Mouse (Mus musculus): ENCODE measurements around the gene Mrpl45. TPM values are rescaled to one million over a fixed set of nuclear protein-coding genes. Genes with fewer than 3 reads are reported as not detected.
"Not testable (repeated sequence)": the region's sequence is repeated elsewhere in the genome, so short reads cannot be mapped to it uniquely, and the experiment has no call there.

Gene Mrpl45
- 25.4 and 26.1 TPM in 2 replicates for polyA plus RNA-seq (2012; rRNA removed)

DNA sequence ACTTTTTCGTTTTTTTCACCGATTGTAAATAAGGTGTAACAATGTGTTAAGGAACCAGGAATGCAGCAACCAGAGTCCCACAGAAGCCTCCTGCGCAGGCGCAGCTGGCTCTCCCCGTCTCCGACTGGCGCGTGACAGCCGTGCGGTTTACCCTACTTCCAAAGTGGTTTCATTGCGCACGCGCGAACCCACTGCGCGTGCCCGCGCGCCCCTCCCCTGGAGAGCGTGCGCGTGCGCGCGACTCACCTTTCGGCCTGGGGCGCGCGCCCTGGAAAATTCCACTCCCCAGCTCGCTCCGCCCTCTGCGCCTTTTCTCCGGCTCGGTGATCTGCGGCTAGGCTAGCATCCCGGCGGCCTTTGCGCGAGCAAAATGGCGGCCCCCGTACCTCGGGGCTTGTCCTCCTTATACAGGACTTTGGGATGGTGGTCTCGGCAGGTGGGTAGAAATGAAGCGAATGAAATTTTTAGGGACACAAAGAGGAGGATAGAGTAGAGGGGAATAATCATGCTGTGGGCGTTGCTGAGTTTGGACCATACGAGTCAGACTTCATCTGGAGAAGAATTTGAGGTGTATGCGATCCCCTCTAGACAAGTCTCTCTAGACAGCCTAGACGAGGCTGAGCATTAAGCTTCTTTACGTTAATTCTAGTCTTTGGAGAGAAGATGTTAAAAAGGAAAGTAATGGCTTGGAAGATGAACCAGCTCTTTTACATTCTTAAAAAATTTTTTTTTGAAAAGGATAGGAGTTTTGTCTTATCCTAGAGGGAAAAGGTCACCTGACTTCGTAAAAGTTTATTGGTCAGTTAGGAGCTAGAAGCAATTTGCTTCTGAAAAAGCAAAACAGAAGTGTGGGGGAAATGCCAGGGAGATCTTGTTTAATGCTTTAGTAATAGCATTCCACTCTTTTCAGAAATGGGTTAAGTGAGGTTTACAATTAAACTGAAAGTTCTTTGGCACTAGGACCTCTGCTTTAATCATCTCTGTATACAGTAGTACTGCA is at the start of gene Mrpl45:
Gene Mrpl45, plus strand, starts transcription at position 213 of the 1,000 bp plus-strand sequence.
- TF ChIP-seq CTCF (IDR thresholded peaks at IDR 0.05; ENCODE audit: borderline replicate concordance, extremely low read depth, insufficient read depth, insufficient read length), result no peak
- peak; percentile 44; the same call in 1 of the 2 replicates for TF ChIP-seq POLR2A (IDR thresholded peaks at IDR 0.05; ENCODE audit: borderline replicate concordance, extremely low read depth, insufficient read depth, insufficient read length, poor library complexity, severe bottlenecking)
- peak; percentile 99 for DNase-seq (ENCODE audit: low read depth)

DNA sequence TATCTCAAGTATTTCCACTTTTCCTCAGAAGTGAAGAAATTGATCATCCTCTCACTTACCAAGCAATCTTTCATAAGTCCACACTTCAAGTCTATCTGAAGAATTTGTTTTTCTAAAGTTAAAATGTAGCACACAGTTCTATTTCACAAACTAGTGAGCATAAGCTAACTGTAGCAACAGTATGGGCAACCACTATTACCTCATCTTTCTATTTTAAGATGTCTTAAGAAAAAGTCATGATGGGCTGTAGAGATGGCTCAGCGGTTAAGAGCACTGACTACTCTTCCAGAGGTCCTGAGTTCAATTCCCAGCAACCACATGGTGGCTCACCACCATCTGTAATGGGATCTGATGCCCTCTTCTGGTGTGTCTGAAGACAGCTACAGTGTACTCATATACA is 49.0 kb upstream of the Mrpl45 start:
- not testable (repeated sequence) for DNase-seq (ENCODE audit: low read depth)

DNA sequence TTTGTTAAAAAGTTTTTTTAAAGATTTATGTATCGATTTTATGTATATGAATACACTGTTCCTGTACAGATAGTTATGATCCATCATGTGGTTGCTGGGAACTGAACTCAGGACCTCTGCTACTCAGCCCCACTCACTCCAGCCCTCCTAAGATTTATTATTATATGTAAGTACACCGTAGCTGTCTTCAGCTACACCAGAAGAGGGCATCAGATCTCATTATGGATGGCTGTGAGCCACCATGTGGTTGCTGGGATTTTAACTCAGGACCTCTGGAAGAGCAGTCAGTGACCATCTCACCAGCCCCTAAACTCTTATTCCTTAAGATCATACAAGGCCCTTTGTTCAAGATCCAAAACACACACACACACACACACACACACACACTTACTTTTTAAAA is 45.5 kb upstream of the Mrpl45 start:
- DNase-seq (ENCODE audit: low read depth), result not testable (repeated sequence)

DNA sequence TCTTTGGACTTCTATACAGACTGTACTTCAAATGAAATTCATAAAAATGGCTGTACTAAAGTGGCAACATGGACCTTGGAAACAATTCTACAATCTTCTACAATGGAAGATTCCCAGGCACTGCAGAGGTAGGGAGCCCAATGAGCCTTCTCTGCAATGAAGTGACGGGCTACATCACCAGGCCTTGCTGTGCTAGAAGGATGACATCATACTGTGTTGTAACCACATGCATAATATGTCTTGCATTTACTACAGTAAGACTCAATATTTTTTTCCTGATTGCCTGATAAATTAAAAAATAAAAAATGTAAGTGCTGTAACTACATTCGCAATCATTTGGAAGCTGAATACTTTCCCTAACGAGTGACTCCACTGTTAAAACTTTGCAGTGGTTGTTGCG is 42.7 kb upstream of the Mrpl45 start:
- TF ChIP-seq CTCF (IDR thresholded peaks at IDR 0.05; ENCODE audit: borderline replicate concordance, extremely low read depth, insufficient read depth, insufficient read length), result no peak
- no peak for TF ChIP-seq POLR2A (IDR thresholded peaks at IDR 0.05; ENCODE audit: borderline replicate concordance, extremely low read depth, insufficient read depth, insufficient read length, poor library complexity, severe bottlenecking)

DNA sequence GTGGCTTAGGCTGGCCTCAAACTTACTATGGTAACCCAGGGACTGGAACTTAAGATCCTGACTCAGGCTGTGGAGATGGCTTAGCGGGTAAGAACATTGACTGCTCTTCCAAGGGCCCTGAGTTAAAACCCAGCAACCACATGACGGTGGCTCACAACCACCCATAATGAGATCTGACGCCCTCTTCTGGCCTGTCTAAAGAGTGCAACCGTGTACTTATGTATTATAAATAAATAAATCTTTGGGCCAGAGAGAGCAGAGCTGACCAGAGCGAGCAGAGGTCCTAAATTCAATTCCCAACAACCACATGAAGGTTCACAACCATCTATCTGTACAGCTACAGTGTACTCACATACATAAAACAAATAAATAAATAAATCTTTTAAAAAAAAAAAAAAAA is 41.9 kb upstream of the Mrpl45 start:
- DNase-seq (ENCODE audit: low read depth), result no peak
- TF ChIP-seq POLR2A (IDR thresholded peaks at IDR 0.05; ENCODE audit: borderline replicate concordance, extremely low read depth, insufficient read depth, insufficient read length, poor library complexity, severe bottlenecking) (no peak), CTCF (IDR thresholded peaks at IDR 0.05; ENCODE audit: borderline replicate concordance, extremely low read depth, insufficient read depth, insufficient read length) (no peak)

More for the DNA sequence above, 42.7 kb upstream of the Mrpl45 start:
- DNase-seq (ENCODE audit: low read depth), result no peak

DNA sequence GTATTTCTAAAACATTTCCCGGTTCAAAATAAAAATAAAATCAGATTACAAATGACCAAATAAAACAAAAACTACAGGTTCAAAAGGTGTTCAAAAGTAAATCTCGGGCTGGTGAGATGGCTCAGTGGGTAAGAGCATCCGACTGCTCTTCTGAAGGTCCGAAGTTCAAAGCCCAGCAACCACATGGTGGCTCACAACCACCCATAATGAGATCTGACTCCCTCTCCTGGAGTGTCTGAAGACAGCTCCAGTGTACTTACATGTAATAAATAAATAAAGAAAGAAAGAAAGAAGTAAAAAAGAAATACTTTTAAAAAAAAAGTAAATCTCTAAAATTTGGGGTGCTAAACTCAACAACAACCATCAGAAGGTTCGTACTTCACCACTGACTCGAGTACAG is 40.6 kb upstream of the Mrpl45 start:
- DNase-seq (ENCODE audit: low read depth), result not testable (repeated sequence)

DNA sequence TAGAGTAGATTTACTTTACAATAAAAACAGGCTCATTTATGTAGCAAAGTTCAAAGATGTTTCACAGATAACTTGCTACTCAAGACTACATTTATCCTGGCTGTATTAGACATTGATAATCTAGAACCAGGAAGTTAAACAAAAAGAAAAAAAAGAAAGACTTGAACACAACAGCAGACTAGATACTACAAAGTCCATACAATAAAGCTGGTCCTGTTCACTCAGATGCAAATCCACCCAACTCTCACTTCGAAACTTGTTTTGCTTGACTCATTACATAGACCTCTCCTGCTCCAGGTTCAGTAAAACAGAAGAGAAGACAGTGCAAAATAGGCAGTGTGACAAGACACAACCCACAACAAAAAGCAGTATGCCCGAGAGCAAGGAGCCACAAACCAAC is 40.2 kb upstream of the Mrpl45 start:
- TF ChIP-seq POLR2A (IDR thresholded peaks at IDR 0.05; ENCODE audit: borderline replicate concordance, extremely low read depth, insufficient read depth, insufficient read length, poor library complexity, severe bottlenecking) (no peak), CTCF (IDR thresholded peaks at IDR 0.05; ENCODE audit: borderline replicate concordance, extremely low read depth, insufficient read depth, insufficient read length) (no peak)
- DNase-seq (ENCODE audit: low read depth), result no peak

DNA sequence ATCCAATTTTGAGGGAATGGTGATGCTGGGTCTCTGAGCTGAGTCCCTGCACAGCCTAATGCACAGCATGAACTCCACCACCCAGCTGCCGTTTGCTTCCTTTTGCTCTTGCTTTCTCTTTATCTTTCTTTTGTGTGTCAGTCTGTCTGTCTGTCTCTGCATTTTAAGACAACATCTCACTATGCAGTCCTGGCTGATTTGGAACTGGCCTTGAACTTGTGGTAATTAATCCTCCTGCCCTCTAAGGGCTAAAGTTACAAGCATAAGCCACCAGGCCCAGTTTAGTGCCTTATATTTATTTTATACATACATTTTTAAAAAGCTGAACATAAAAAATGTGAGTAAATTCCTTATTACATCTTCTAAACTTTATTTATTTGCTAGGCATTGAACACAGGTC is 39.5 kb upstream of the Mrpl45 start:
- DNase-seq (ENCODE audit: low read depth), result no peak
- TF ChIP-seq POLR2A (IDR thresholded peaks at IDR 0.05; ENCODE audit: borderline replicate concordance, extremely low read depth, insufficient read depth, insufficient read length, poor library complexity, severe bottlenecking) (no peak), CTCF (IDR thresholded peaks at IDR 0.05; ENCODE audit: borderline replicate concordance, extremely low read depth, insufficient read depth, insufficient read length) (no peak)

DNA sequence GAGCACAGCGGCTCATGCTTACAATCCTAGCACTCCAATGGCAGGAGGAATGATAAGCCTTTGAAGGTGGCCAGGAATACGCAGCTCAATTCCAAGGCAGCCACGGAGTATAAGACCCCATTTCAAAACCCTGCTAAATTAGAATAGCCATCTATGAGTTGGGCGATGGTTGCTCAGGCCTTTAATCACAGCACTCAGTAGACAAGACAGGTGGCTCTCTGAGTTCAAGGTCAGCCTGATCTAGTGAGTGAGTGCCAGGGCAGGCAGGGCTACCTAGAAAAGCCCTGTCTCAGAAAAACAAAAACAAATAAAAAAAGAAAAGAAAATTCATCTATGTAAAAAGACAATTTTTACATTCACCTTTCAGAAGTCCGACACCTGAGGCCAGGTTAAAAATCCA is 38.4 kb upstream of the Mrpl45 start:
- TF ChIP-seq CTCF (IDR thresholded peaks at IDR 0.05; ENCODE audit: borderline replicate concordance, extremely low read depth, insufficient read depth, insufficient read length), result no peak
- TF ChIP-seq POLR2A (IDR thresholded peaks at IDR 0.05; ENCODE audit: borderline replicate concordance, extremely low read depth, insufficient read depth, insufficient read length, poor library complexity, severe bottlenecking), result no peak
- DNase-seq (ENCODE audit: low read depth), result no peak

DNA sequence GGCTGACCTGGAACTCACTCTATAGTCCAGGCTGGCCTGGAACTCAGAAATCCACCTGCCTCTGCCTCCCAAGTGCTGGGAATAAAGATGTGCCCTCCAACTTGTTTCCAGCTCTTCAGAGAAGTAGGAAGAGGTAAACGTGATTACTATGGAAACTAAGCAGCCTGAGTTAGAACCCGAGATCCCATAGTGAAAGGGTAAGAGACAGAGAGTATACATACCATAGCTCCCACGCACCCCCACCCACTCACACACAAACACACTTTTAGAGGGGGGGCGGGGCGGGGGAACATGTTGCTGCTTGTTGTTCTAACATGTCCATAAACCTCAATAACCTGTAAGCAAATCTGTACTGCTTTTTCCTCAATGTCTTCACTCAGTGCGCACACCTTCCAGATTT is 37.1 kb upstream of the Mrpl45 start:
- DNase-seq (ENCODE audit: low read depth), result no peak
- TF ChIP-seq CTCF (IDR thresholded peaks at IDR 0.05; ENCODE audit: borderline replicate concordance, extremely low read depth, insufficient read depth, insufficient read length) (no peak), POLR2A (IDR thresholded peaks at IDR 0.05; ENCODE audit: borderline replicate concordance, extremely low read depth, insufficient read depth, insufficient read length, poor library complexity, severe bottlenecking) (no peak)

DNA sequence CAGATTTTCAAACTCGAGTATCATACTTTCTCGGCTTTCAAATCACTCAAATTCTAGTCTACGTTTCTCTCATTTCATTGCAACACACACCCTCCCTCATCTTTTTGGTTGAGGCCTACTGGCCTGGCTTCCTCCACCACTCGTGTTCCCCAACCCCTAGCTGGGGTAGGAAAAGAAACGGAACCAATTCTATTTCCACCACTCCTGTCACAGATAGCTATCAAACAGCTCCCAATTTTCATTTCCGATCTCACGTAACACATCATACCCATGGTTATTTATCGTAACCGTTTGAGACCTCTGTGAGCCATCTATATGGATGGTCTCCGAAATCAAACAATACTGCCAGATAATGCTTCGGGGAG is 36.5 kb upstream of the Mrpl45 start:
- no peak for DNase-seq (ENCODE audit: low read depth)

DNA sequence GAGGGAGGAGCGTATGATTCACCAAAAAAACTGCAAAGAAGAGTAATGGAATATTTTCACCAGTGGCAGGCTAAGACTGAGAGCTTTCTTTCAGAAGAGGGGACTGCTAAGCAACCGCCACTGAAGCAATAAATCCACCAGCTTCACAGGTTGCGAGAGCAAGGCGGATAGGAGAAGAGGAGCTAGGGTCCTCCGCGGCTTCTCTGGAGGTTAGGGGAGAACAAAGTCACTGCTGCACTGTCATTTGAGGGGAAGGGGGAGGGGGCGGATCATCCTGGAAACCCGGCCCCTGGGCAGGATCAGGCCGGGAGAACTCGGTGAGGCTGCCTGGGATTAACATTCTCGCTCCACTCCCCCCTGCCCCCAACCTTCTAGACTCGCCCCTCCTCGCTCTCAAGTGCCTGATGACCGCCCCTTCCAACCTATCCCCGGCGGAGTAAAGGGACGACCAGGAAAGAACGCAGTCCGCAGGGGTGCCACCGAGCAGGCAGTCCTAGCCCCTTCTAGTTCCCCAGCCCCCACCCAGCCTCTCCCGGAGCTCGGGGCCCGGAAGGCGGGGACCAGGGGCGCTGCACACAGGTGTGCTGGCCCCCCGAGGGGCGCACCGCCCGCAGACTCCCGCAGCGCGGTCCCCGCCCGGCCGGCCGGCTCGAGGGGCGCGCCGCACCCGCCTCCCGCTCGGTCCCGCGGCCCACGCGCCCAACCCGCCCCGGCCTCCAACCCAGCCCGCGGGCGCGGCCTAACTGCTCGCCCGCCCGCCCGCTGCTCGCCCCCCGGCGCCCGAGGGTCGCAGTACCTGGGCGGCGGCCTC is 35.9 kb upstream of the Mrpl45 start:
- TF ChIP-seq POLR2A (IDR thresholded peaks at IDR 0.05; ENCODE audit: borderline replicate concordance, extremely low read depth, insufficient read depth, insufficient read length, poor library complexity, severe bottlenecking) (no peak), CTCF (IDR thresholded peaks at IDR 0.05; ENCODE audit: borderline replicate concordance, extremely low read depth, insufficient read depth, insufficient read length) (no peak)
- peak; percentile 92 for DNase-seq (ENCODE audit: low read depth)

More for the DNA sequence above, 36.5 kb upstream of the Mrpl45 start:
- no peak for TF ChIP-seq POLR2A (IDR thresholded peaks at IDR 0.05; ENCODE audit: borderline replicate concordance, extremely low read depth, insufficient read depth, insufficient read length, poor library complexity, severe bottlenecking)
- no peak for TF ChIP-seq CTCF (IDR thresholded peaks at IDR 0.05; ENCODE audit: borderline replicate concordance, extremely low read depth, insufficient read depth, insufficient read length)

Data from brain, embryonic 14.5 days (tissue).